7 mouse cellular contexts compared by ENCODE assay signal in genomic region chr14:55782361-55782960, GRCm38 (mm10). TPM values are rescaled to one million over a fixed set of nuclear protein-coding genes. Genes with fewer than 3 reads are reported as not detected.
DNase-seq lines count a peak whose midpoint lies in the region; ATAC-seq lines count a peak whose summit lies in the region.

No protein-coding gene starts in this region.

- no peaks in the 10 kb centered on the region for H3K36me3 ChIP-seq in midbrain, embryonic 14.5 days (ENCODE audit: control insufficient read depth, insufficient read depth, low read length)
- no peaks in the 10 kb centered on the region for H3K36me3 ChIP-seq in midbrain, embryonic 11.5 days (ENCODE audit: control insufficient read depth, insufficient read depth, low read length)
- no peaks in the 10 kb centered on the region for H3K36me3 ChIP-seq in heart, embryonic 16.5 days (ENCODE audit: control insufficient read depth, insufficient read depth)
- H3K36me3 ChIP-seq in limb, embryonic 10.5 days = 0 out of 2 replicates have a peak, but pooled peaks cover 14% of the 10 kb centered on the region
- no peaks in the 10 kb centered on the region for H3K36me3 ChIP-seq in neural tube, embryonic 14.5 days (ENCODE audit: control insufficient read depth, insufficient read depth, low read length)

- H3K9ac ChIP-seq in midbrain, embryonic 14.5 days (replicated peaks; ENCODE audit: low read length) = no peak overlapping the region
- no peak overlapping the region for H3K9ac ChIP-seq in midbrain, embryonic 11.5 days (ENCODE audit: low read length)
- H3K9ac ChIP-seq in heart, embryonic 16.5 days (ENCODE audit: low read length) = peak overlapping the region; percentile 49
- no peak overlapping the region for H3K9ac ChIP-seq in neural tube, embryonic 14.5 days (replicated peaks; ENCODE audit: low read depth, low read length)

- 52% methylated on average over 9 of the region's 9 CpGs for WGBS in midbrain, embryonic 14.5 days
- 51% methylated on average over 9 of the region's 9 CpGs for WGBS in midbrain, embryonic 11.5 days
- WGBS in heart, embryonic 16.5 days = 44% methylated on average over 9 of the region's 9 CpGs
- WGBS in limb, embryonic 10.5 days = 51% methylated on average over 9 of the region's 9 CpGs
- 47% methylated on average over 9 of the region's 9 CpGs for WGBS in neural tube, embryonic 14.5 days

- H3K4me2 ChIP-seq in midbrain, embryonic 14.5 days (ENCODE audit: low read length) = 0 out of 2 replicates have a peak overlapping the region, but pooled peaks have one; percentile 42
- H3K4me2 ChIP-seq in midbrain, embryonic 11.5 days = no peak overlapping the region
- peak overlapping the region; percentile 71 for H3K4me2 ChIP-seq in heart, embryonic 16.5 days (ENCODE audit: low read depth, low read length)
- peak overlapping the region; percentile 12; the same call in 1 of the 2 replicates for H3K4me2 ChIP-seq in neural tube, embryonic 14.5 days (ENCODE audit: low read depth, low read length)

- H3K4me3 ChIP-seq in midbrain, embryonic 14.5 days (replicated peaks; ENCODE audit: low read depth, low read length) = no peak overlapping the region
- H3K4me3 ChIP-seq in midbrain, embryonic 11.5 days (ENCODE audit: low read depth, low read length) = no peak overlapping the region
- H3K4me3 ChIP-seq in heart, embryonic 16.5 days (ENCODE audit: low read length) = peak overlapping the region; percentile 59
- H3K4me3 ChIP-seq in limb, embryonic 10.5 days = peak overlapping the region; percentile 58
- H3K4me3 ChIP-seq in neural tube, embryonic 14.5 days (ENCODE audit: low read depth, low read length) = no peak overlapping the region

- H3K4me1 ChIP-seq in midbrain, embryonic 14.5 days (ENCODE audit: control insufficient read depth, insufficient read depth, low read length) = peaks cover 4% of the 10 kb centered on the region; the same call in 1 of the 2 replicates
- no peaks in the 10 kb centered on the region; the same call in 1 of the 2 replicates for H3K4me1 ChIP-seq in midbrain, embryonic 11.5 days (ENCODE audit: control insufficient read depth, insufficient read depth, low read length)
- peaks cover 14% of the 10 kb centered on the region for H3K4me1 ChIP-seq in heart, embryonic 16.5 days (ENCODE audit: control insufficient read depth, insufficient read depth, low read length)
- peaks cover 49% of the 10 kb centered on the region for H3K4me1 ChIP-seq in limb, embryonic 10.5 days
- 0 out of 2 replicates have a peak, but pooled peaks cover 2% of the 10 kb centered on the region for H3K4me1 ChIP-seq in neural tube, embryonic 14.5 days (ENCODE audit: control insufficient read depth, insufficient read depth, low read length)

- peaks cover 52% of the 10 kb centered on the region for H3K27me3 ChIP-seq in midbrain, embryonic 14.5 days (ENCODE audit: control insufficient read depth, insufficient read depth, low read length)
- peaks cover 51% of the 10 kb centered on the region for H3K27me3 ChIP-seq in midbrain, embryonic 11.5 days (ENCODE audit: control insufficient read depth, insufficient read depth, low read length)
- H3K27me3 ChIP-seq in heart, embryonic 16.5 days (ENCODE audit: control insufficient read depth, insufficient read depth, low read length) = peaks cover 32% of the 10 kb centered on the region
- H3K27me3 ChIP-seq in limb, embryonic 10.5 days (ENCODE audit: low read depth, poor library complexity, severe bottlenecking) = peaks cover 69% of the 10 kb centered on the region
- H3K27me3 ChIP-seq in neural tube, embryonic 14.5 days (ENCODE audit: control insufficient read depth, insufficient read depth, low read length) = peaks cover 29% of the 10 kb centered on the region

- no peaks in the 10 kb centered on the region for H3K9me3 ChIP-seq in midbrain, embryonic 14.5 days (ENCODE audit: control insufficient read depth, low read length)
- H3K9me3 ChIP-seq in midbrain, embryonic 11.5 days (ENCODE audit: control insufficient read depth, low read length) = no peaks in the 10 kb centered on the region
- H3K9me3 ChIP-seq in heart, embryonic 16.5 days (replicated peaks; ENCODE audit: control insufficient read depth, low read length) = no peaks in the 10 kb centered on the region
- no peaks in the 10 kb centered on the region for H3K9me3 ChIP-seq in limb, embryonic 10.5 days (replicated peaks)
- no peaks in the 10 kb centered on the region for H3K9me3 ChIP-seq in neural tube, embryonic 14.5 days (ENCODE audit: control insufficient read depth, low read length)

- DNase-seq in midbrain, embryonic 14.5 days = no peak
- no peak for DNase-seq in midbrain, embryonic 11.5 days (ENCODE audit: low spot score, missing footprints)
- no peak for DNase-seq in limb, embryonic 10.5 days (ENCODE audit: low spot score)
- no peak for DNase-seq in right cerebral cortex, postnatal 36 days (ENCODE audit: low spot score in 2 of 2)

- no peak for ATAC-seq in midbrain, embryonic 14.5 days (ENCODE audit: low FRiP score, low TSS enrichment)
- no peak for ATAC-seq in midbrain, embryonic 11.5 days (ENCODE audit: low FRiP score)
- ATAC-seq in heart, embryonic 16.5 days (replicated peaks; ENCODE audit: extremely low read depth, insufficient read depth, low FRiP score) = no peak
- ATAC-seq in neural tube, embryonic 14.5 days (ENCODE audit: low read depth) = no peak
- no peak for ATAC-seq in CD4-positive, CD25-positive, alpha-beta regulatory T cell, adult 4 months

- no peak overlapping the region for H3K27ac ChIP-seq in midbrain, embryonic 14.5 days (replicated peaks; ENCODE audit: low read depth, low read length)
- no peak overlapping the region for H3K27ac ChIP-seq in midbrain, embryonic 11.5 days (ENCODE audit: low read depth, low read length)
- peak overlapping the region; percentile 91 for H3K27ac ChIP-seq in heart, embryonic 16.5 days (ENCODE audit: low read length)
- peak overlapping the region; percentile 84 for H3K27ac ChIP-seq in limb, embryonic 10.5 days
- H3K27ac ChIP-seq in neural tube, embryonic 14.5 days (ENCODE audit: low read depth, low read length) = no peak overlapping the region

RNA-seq across cellular contexts. Expression of gene Adcy4, which starts 1.4 kb away (rescaled TPM):
- 2.4 and 3.2 TPM in 2 replicates for polyA plus RNA-seq in midbrain, embryonic 14.5 days (2014; fragmentation: Nextera tagmentation; extraction: Ambion mirVana)
- 4.9 and 5.8 TPM in 2 replicates for polyA plus RNA-seq in midbrain, embryonic 11.5 days (2014; fragmentation: Nextera tagmentation; extraction: Ambion mirVana)
- 15.3 and 17.5 TPM in 2 replicates for polyA plus RNA-seq in heart, embryonic 16.5 days (2015; fragmentation: Nextera tagmentation; extraction: Ambion mirVana)
- 7.7 and 13.3 TPM in 2 replicates for polyA plus RNA-seq in limb, embryonic 10.5 days (2016; fragmentation: Nextera tagmentation; extraction: Ambion mirVana)
- 1.9 and 3.9 TPM in 2 replicates for polyA plus RNA-seq in neural tube, embryonic 14.5 days (2014; fragmentation: Nextera tagmentation; extraction: Ambion mirVana)
- 1 to 10 TPM in 1 of 2 experiments, not detected in 1; 1.0 TPM for polyA plus RNA-seq in CD4-positive, CD25-positive, alpha-beta regulatory T cell, adult 4 months (2017; shearing (Covaris generic))

RNA-seq across cellular contexts. Expression of gene Ripk3, which starts 6.2 kb away (rescaled TPM):
- polyA plus RNA-seq in midbrain, embryonic 14.5 days (2014; fragmentation: Nextera tagmentation; extraction: Ambion mirVana) = 0.77 and 1.8 TPM in 2 replicates
- polyA plus RNA-seq in midbrain, embryonic 11.5 days (2014; fragmentation: Nextera tagmentation; extraction: Ambion mirVana) = 4.0 and 4.5 TPM in 2 replicates
- polyA plus RNA-seq in heart, embryonic 16.5 days (2015; fragmentation: Nextera tagmentation; extraction: Ambion mirVana) = 17.8 and 20.8 TPM in 2 replicates
- polyA plus RNA-seq in limb, embryonic 10.5 days (2016; fragmentation: Nextera tagmentation; extraction: Ambion mirVana) = 25.3 and 29.3 TPM in 2 replicates
- polyA plus RNA-seq in neural tube, embryonic 14.5 days (2014; fragmentation: Nextera tagmentation; extraction: Ambion mirVana) = 1.9 and 2.2 TPM in 2 replicates
- polyA plus RNA-seq in CD4-positive, CD25-positive, alpha-beta regulatory T cell, adult 4 months (2017; shearing (Covaris generic)) = 10 to 100 TPM; 80.3 to 81.9 TPM

RNA-seq across cellular contexts. Expression of gene Ltb4r1, which starts 16.7 kb away (rescaled TPM):
- polyA plus RNA-seq in midbrain, embryonic 14.5 days (2014; fragmentation: Nextera tagmentation; extraction: Ambion mirVana) = 0.77 TPM in 1 of 2 replicates, not detected in the other
- not detected in 2 replicates for polyA plus RNA-seq in midbrain, embryonic 11.5 days (2014; fragmentation: Nextera tagmentation; extraction: Ambion mirVana)
- polyA plus RNA-seq in heart, embryonic 16.5 days (2015; fragmentation: Nextera tagmentation; extraction: Ambion mirVana) = 0.59 and 0.66 TPM in 2 replicates
- polyA plus RNA-seq in limb, embryonic 10.5 days (2016; fragmentation: Nextera tagmentation; extraction: Ambion mirVana) = 0.14 and 0.26 TPM in 2 replicates
- 0.19 and 0.24 TPM in 2 replicates for polyA plus RNA-seq in neural tube, embryonic 14.5 days (2014; fragmentation: Nextera tagmentation; extraction: Ambion mirVana)
- 1 to 10 TPM; 4.1 to 4.5 TPM for polyA plus RNA-seq in CD4-positive, CD25-positive, alpha-beta regulatory T cell, adult 4 months (2017; shearing (Covaris generic))

RNA-seq across cellular contexts. Expression of gene Ltb4r2, which starts 21.2 kb away (rescaled TPM):
- 0.32 and 0.69 TPM in 2 replicates for polyA plus RNA-seq in midbrain, embryonic 14.5 days (2014; fragmentation: Nextera tagmentation; extraction: Ambion mirVana)
- 0.12 and 0.40 TPM in 2 replicates for polyA plus RNA-seq in midbrain, embryonic 11.5 days (2014; fragmentation: Nextera tagmentation; extraction: Ambion mirVana)
- polyA plus RNA-seq in heart, embryonic 16.5 days (2015; fragmentation: Nextera tagmentation; extraction: Ambion mirVana) = 0.20 and 0.32 TPM in 2 replicates
- polyA plus RNA-seq in limb, embryonic 10.5 days (2016; fragmentation: Nextera tagmentation; extraction: Ambion mirVana) = 0.23 and 0.30 TPM in 2 replicates
- 0.27 and 0.59 TPM in 2 replicates for polyA plus RNA-seq in neural tube, embryonic 14.5 days (2014; fragmentation: Nextera tagmentation; extraction: Ambion mirVana)
- polyA plus RNA-seq in CD4-positive, CD25-positive, alpha-beta regulatory T cell, adult 4 months (2017; shearing (Covaris generic)) = under 1 TPM in 1 of 2 experiments, not detected in 1; 0.08 TPM

RNA-seq across cellular contexts. Expression of gene Cideb, which starts 24.2 kb away (rescaled TPM):
- 0.18 and 0.19 TPM in 2 replicates for polyA plus RNA-seq in midbrain, embryonic 14.5 days (2014; fragmentation: Nextera tagmentation; extraction: Ambion mirVana)
- 0.18 and 0.22 TPM in 2 replicates for polyA plus RNA-seq in midbrain, embryonic 11.5 days (2014; fragmentation: Nextera tagmentation; extraction: Ambion mirVana)
- polyA plus RNA-seq in heart, embryonic 16.5 days (2015; fragmentation: Nextera tagmentation; extraction: Ambion mirVana) = 1.3 and 1.8 TPM in 2 replicates
- 0.24 TPM in 1 of 2 replicates, not detected in the other for polyA plus RNA-seq in limb, embryonic 10.5 days (2016; fragmentation: Nextera tagmentation; extraction: Ambion mirVana)
- not detected in 2 replicates for polyA plus RNA-seq in neural tube, embryonic 14.5 days (2014; fragmentation: Nextera tagmentation; extraction: Ambion mirVana)
- polyA plus RNA-seq in CD4-positive, CD25-positive, alpha-beta regulatory T cell, adult 4 months (2017; shearing (Covaris generic)) = not detected

Comparison
In these comparisons a context has a peak if more than half of its experiments do, and no peak if none do; other contexts are left out.
1. H3K27ac ChIP-seq: peak in heart, embryonic 16.5 days (single experiment) and limb, embryonic 10.5 days (single experiment); none in midbrain, embryonic 14.5 days (single experiment), midbrain, embryonic 11.5 days (single experiment) and neural tube, embryonic 14.5 days (single experiment).
2. H3K4me3 ChIP-seq: peak in heart, embryonic 16.5 days (single experiment) and limb, embryonic 10.5 days (single experiment); none in midbrain, embryonic 14.5 days (single experiment), midbrain, embryonic 11.5 days (single experiment) and neural tube, embryonic 14.5 days (single experiment).